In the genomic region with DNA sequence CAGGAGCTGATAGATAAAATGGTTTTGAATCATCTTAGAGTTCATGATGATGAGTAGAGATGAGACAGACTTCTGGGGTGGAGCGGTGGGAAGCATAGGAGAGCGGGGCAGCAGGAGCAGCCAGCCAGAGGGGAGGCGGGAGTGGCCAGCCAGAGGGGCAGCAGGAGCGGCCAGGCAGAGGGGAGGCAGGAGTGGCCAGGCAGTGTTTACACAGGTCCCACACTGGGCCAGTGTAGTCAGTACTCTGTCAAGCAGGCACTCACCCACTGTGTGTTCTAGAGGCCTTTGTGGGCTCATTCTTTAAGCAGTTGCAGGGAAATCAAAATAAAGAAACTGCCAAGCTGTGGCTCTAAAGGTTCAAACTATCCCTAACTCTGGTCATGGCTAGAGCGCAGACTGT, we compare ENCODE assay signal across 16 mouse cellular contexts. TPM values are rescaled to one million over a fixed set of nuclear protein-coding genes. Genes with fewer than 3 reads are reported as not detected.
DNase-seq lines count a peak whose midpoint lies in the region; ATAC-seq lines count a peak whose summit lies in the region.
"Had no signal": no experiment of that assay in that cellular context is flagged by ENCODE, and none has a peak within 500 bp of the region (broad histone marks: within the 10 kb centered on the region; RNA-seq: fewer than 3 reads in every experiment).

No protein-coding gene starts in this region.

- H3K36me3 ChIP-seq in liver, embryonic 12.5 days: peaks cover 96% of the 10 kb centered on the region
- H3K36me3 ChIP-seq in intestine, embryonic 15.5 days: peaks cover 38% of the 10 kb centered on the region
- peaks cover 16% of the 10 kb centered on the region for H3K36me3 ChIP-seq in liver, embryonic 16.5 days (ENCODE audit: control insufficient read depth, insufficient read depth)

- no peaks in the 10 kb centered on the region for H3K9me3 ChIP-seq in liver, embryonic 12.5 days (replicated peaks)
- no peaks in the 10 kb centered on the region for H3K9me3 ChIP-seq in intestine, embryonic 15.5 days
- no peaks in the 10 kb centered on the region for H3K9me3 ChIP-seq in liver, embryonic 16.5 days (replicated peaks; ENCODE audit: control insufficient read depth, low read length)
- H3K9me3 ChIP-seq: embryonic facial prominence, embryonic 10.5 days; forebrain, embryonic 13.5 days; heart, embryonic 13.5 days had no signal

- WGBS in liver, embryonic 12.5 days (ENCODE audit: insufficient replicate concordance): 77% methylated on average over 5 of the region's 5 CpGs
- WGBS in intestine, embryonic 15.5 days: 80% methylated on average over 5 of the region's 5 CpGs
- 78% methylated on average over 5 of the region's 5 CpGs for WGBS in liver, embryonic 16.5 days (ENCODE audit: insufficient replicate concordance)

- H3K27me3 ChIP-seq in liver, embryonic 12.5 days (replicated peaks): no peaks in the 10 kb centered on the region
- H3K27me3 ChIP-seq in intestine, embryonic 15.5 days (replicated peaks): no peaks in the 10 kb centered on the region
- no peaks in the 10 kb centered on the region for H3K27me3 ChIP-seq in liver, embryonic 16.5 days (ENCODE audit: control insufficient read depth, insufficient read depth, low read depth, low read length)
- H3K27me3 ChIP-seq: CH12.LX; forebrain, embryonic 13.5 days; heart, embryonic 13.5 days had no signal

- no peak overlapping the region for H3K4me2 ChIP-seq in liver, embryonic 12.5 days
- no peak overlapping the region for H3K4me2 ChIP-seq in intestine, embryonic 15.5 days (replicated peaks)
- H3K4me2 ChIP-seq in liver, embryonic 16.5 days (ENCODE audit: low read depth, low read length): no peak overlapping the region
- H3K4me2 ChIP-seq: forebrain, embryonic 13.5 days; heart, embryonic 13.5 days had no signal

- H3K9ac ChIP-seq in liver, embryonic 12.5 days: no peak overlapping the region
- no peak overlapping the region for H3K9ac ChIP-seq in intestine, embryonic 15.5 days
- no peak overlapping the region for H3K9ac ChIP-seq in liver, embryonic 16.5 days (ENCODE audit: low read depth, low read length)
- H3K9ac ChIP-seq: forebrain, embryonic 13.5 days; forebrain, postnatal 0 days; heart, embryonic 13.5 days had no signal

- intact Hi-C loops in left cerebral cortex, postnatal 10 days (cut with DNase I): no loop called here

- H3K27ac ChIP-seq in liver, embryonic 12.5 days: no peak overlapping the region
- no peak overlapping the region for H3K27ac ChIP-seq in intestine, embryonic 15.5 days
- no peak overlapping the region for H3K27ac ChIP-seq in liver, embryonic 16.5 days (ENCODE audit: low read length)
- H3K27ac ChIP-seq: embryonic facial prominence, embryonic 10.5 days; forebrain, embryonic 13.5 days; heart, embryonic 13.5 days had no signal

- H3K4me1 ChIP-seq in liver, embryonic 12.5 days: peaks cover 4% of the 10 kb centered on the region; the same call in 1 of the 2 replicates
- H3K4me1 ChIP-seq in intestine, embryonic 15.5 days (replicated peaks): no peaks in the 10 kb centered on the region
- no peaks in the 10 kb centered on the region for H3K4me1 ChIP-seq in liver, embryonic 16.5 days (ENCODE audit: control insufficient read depth, low read depth, low read length)
- H3K4me1 ChIP-seq: embryonic facial prominence, embryonic 10.5 days; forebrain, embryonic 13.5 days had no signal

- no peak for DNase-seq in liver
- no peak for DNase-seq in left cerebral cortex, postnatal 10 days (ENCODE audit: extremely low spot score in 1 of 2, low spot score in 2 of 2)
- DNase-seq in lung, postnatal 10 days: no peak
- DNase-seq: cerebellum, adult 2 months; cerebellum, postnatal 10 days; forebrain, postnatal 0 days; gastrocnemius, postnatal 36 days; heart, adult 11 months; heart, postnatal 36 days had no signal

- 0 out of 2 replicates have a peak, but pooled peaks have one; percentile 44 for ATAC-seq in liver, embryonic 12.5 days
- ATAC-seq in intestine, embryonic 15.5 days: 0 out of 2 replicates have a peak, but pooled peaks have one; percentile 28
- 0 out of 2 replicates have a peak, but pooled peaks have one; percentile 55 for ATAC-seq in liver, embryonic 16.5 days (ENCODE audit: low read depth)
- ATAC-seq: forebrain, embryonic 13.5 days; forebrain, postnatal 0 days had no signal

- no peak overlapping the region for H3K4me3 ChIP-seq in liver, embryonic 12.5 days
- no peak overlapping the region for H3K4me3 ChIP-seq in intestine, embryonic 15.5 days (replicated peaks)
- H3K4me3 ChIP-seq in liver, embryonic 16.5 days (ENCODE audit: low read depth, low read length): no peak overlapping the region
- H3K4me3 ChIP-seq: embryonic facial prominence, embryonic 10.5 days; forebrain, embryonic 13.5 days; heart, embryonic 13.5 days had no signal

RNA-seq across cellular contexts. Expression of a gene that starts 32.0 kb away (rescaled TPM):
- polyA plus RNA-seq in liver, embryonic 12.5 days (2016; fragmentation: Nextera tagmentation; extraction: Ambion mirVana): 48.2 and 50.1 TPM in 2 replicates
- polyA plus RNA-seq in intestine, embryonic 15.5 days (2015; fragmentation: Nextera tagmentation; extraction: Ambion mirVana): 110 and 129 TPM in 2 replicates
- polyA plus RNA-seq in liver, embryonic 16.5 days (2015; fragmentation: Nextera tagmentation; extraction: Ambion mirVana): 38.3 and 40.1 TPM in 2 replicates
- 100 to 1,000 TPM; 153 to 154 TPM for total RNA-seq in left cerebral cortex, postnatal 10 days (2021)
